Mouse (Mus musculus): ENCODE measurements around the gene Kansl1. TPM values are rescaled to one million over a fixed set of nuclear protein-coding genes. Genes with fewer than 3 reads are reported as not detected.
A peak's percentile ranks its signal among the peaks of the same experiment; 100 is the strongest.

Kansl1 gene
- total RNA-seq, 1 experiment from 2014 or later: 56.5 TPM

DNA sequence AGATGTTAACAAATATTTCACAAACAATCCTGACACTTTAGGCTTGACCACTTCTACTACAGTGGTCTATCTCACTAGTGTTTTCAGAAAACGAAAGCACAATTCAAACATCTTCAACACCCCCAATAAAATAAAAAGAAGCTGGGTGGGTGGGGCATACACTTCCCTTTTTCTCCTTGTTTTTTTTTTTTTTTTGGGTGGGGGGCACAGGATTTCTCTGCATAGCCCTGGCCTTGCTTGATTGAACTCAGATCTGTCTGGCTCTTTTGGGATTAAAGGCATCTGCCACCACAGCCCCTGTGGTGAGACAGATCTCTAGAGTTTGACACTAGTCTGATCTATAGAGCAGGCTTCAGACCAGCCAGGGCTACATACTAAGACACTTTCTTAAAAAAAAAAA, 106.0 kb downstream of the Kansl1 start:
- no peak for DNase-seq

DNA sequence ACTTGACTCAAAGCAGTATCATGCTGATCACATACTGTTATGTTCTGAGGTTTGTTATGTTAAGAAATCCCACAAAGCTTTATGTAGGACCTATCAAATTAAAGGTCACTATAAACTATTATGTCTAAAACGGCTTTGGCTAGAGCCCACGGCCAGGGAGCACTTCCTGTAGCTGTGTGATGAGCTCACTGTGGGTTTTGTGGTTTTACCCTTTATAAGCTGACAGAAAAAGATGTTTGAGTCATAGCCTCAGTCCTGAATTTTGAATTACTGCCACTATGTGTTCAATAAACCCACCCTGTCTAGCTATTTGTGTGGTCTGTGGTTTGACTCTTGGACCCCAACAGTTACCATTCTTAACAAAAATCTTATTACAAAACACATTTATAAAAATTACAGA, 106.9 kb downstream of the Kansl1 start:
- DNase-seq: no peak

DNA sequence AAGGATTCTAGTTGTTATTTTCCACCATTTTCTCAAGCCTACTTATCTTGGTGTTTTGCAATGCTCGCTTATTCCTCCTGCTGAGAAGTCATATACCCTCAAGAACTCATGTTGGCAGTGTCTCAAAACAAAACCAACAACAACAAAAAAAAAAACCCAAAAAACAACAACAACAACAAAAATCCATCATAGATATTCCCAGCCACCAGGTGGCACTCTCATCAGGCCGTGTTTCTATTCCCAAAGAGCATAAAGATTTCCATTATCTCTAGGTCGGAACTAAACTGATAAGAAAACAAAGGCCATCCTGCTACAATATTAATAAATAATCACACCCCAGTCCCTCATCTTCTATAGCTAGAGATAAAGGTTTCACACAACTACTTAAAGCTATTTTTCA, 121.7 kb downstream of the Kansl1 start:
- peak; percentile 20 for DNase-seq

- DNase-seq: no peak
Measured at GRCm38 (mm10) chr11:104334946-104335345, 133.7 kb downstream of the Kansl1 start.

GRCm38 (mm10) chr11:104334115-104334514, 134.5 kb downstream of the Kansl1 start:
- no peak for DNase-seq

DNA sequence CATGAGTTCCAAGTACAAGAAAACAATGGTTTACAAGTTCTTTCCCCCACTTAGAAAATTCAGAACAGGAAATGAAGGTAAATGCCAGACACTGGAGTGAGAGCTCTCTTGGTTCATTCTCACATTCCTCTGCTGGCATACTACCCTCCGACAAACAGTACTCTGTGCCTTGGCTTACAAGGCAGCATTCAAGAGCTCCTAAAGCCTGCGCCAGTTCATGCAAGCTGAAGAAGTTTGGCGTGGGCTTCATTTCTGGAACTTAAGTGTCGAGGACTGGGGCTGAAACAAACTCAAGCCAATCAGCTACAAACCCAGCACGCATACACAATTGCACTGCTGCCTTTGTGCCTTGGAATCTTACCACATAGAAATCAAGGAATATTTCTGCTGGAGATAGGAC, 136.6 kb downstream of the Kansl1 start:
- no peak for DNase-seq

- DNase-seq: no peak
Measured at GRCm38 (mm10) chr11:104331208-104331607, 137.5 kb downstream of the Kansl1 start.

- no peak for DNase-seq
Measured at GRCm38 (mm10) chr11:104330151-104330550, 138.5 kb downstream of the Kansl1 start.

DNA sequence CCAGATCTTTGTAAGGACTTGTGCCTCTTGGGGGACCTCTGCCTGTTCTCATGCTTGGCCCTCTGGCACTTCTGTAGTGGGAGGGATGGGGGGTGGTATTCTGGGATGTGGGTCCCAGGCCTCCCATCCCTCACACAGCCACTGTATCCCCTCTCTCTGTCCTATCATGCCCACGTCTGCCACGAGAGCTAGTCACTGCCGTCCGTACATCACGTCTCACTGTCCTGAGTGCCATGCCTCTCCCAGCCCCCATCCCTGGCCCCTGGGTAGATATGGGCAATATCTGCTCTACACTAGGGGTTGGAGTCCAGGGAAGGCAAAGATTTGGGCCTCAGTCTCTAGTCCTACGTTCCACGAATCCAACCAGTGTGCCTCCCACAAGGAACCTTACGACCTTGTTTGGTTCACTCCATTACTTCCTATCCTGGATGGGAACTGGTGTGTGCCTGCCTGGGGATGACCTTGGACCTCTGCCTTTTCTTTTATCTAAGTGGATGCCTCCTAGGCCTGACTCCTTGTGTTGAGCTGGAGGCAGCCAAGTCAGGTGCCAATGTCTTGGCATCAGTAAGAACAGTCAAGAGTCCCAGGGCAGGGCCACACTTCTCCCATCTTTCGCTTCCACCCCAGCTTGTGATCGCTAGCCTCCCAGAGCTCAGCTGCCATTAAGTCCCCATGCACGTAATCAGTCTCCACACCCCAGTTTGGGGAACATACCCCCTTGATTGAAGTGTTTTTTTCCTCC, 139.3 kb downstream of the Kansl1 start:
- DNase-seq: no peak

GRCm38 (mm10) chr11:104327946-104328345, 140.7 kb downstream of the Kansl1 start:
- DNase-seq: no peak

- no peak for DNase-seq
Measured at GRCm38 (mm10) chr11:104327462-104327861, 141.2 kb downstream of the Kansl1 start.

GRCm38 (mm10) chr11:104322142-104322541, 146.5 kb downstream of the Kansl1 start:
- DNase-seq: no peak

DNA sequence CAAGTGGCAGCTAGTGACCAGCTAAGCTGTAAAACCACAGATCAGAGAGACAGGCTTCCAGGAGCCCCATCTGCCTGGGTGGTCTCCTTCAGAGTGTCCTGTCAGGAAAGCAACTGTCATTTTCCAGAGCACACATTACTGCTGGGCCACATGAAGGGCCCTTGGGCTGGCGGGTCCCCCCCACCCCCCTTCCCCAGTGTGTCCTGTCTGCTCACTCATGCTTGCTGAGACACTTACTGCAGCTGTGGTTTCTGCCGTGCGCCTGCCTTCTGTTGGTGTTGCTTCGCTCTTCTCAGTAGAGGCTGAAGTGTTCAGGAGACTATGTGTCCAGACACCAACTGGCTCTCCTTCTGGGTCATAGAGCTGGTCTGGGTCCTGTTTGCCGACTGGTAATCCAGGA, 148.2 kb downstream of the Kansl1 start:
- DNase-seq: no peak

DNA sequence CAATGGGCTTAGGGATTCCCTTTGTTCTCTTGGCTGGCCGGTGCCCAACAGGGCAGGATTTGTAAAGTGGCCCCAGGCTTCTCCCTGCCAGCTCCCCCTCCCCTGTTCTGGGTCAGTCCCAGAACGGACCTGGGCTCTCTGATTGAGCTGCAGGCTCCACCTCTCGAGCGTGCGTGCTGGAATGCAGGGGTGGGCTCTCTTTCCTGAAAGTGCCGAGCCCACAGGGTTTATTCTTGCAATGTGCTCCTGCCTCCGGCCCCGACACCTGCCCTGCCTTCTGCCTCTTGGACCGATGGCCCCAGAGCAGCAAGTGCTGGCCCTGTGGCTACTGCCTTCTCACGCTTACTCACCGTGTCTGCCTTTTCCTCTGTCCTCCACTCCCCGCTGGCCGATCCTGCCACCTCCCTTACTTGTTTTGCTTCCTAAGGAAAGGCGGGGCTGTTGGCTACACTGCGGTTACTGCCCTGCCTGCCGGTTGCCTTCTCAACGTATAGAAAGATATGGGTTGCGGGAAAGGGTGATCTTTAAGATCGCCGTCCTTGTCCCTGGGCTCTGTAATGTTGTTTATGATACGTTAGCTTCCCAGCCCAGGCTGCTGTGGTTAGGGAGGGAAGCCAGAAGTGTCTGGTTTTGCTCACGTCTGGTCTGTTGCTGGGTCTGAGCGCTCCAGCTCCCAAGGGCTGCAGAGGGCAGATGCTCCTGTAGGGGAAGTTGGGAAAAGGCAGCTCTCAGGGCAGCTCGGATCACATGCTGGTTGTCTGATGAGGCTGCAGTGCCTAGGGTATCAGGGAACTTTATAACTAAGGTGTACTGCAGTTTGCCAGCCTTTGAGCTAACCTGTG, 149.5 kb downstream of the Kansl1 start:
- DNase-seq: peak; percentile 24

GRCm38 (mm10) chr11:104317631-104318030, 151.0 kb downstream of the Kansl1 start:
- no peak for DNase-seq

DNA sequence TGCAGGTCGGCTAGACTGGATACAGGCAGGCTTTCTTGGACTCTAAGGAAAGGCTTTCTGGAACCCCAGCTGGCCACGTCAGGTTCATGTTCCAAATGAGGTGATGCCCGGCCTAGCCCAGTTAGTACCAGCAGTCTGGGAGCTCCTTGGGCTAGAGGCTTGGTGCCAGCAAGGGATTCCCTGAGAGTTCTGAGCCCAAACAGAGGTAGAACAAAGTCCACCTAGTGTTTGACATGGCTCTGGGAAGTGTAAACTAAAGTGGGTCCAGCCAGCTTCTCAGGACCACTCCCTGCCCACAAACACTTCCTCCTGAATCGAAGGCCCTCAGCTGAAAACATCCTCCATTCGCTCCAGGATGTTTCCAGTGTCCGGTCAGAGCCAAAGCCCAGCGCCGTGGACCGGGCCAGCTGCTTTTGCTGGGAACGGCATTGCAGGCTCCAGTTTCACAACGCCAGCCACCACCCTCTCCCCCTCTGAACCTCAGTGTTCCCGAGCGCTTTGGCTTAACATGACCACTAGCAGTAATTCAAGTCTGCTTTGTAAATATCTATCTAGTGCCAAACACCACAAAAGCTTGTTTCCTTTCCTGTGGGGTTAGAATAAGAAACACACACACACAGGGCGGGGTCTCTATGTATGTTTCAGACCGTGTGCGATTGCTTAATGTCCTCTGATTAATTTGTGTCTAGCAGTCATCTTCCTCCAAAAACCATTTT, 151.8 kb downstream of the Kansl1 start:
- DNase-seq: no peak

GRCm38 (mm10) chr11:104315703-104316102, 153.0 kb downstream of the Kansl1 start:
- DNase-seq: peak; percentile 78

- DNase-seq: no peak
Measured at GRCm38 (mm10) chr11:104311643-104312042, 157.0 kb downstream of the Kansl1 start.

DNA sequence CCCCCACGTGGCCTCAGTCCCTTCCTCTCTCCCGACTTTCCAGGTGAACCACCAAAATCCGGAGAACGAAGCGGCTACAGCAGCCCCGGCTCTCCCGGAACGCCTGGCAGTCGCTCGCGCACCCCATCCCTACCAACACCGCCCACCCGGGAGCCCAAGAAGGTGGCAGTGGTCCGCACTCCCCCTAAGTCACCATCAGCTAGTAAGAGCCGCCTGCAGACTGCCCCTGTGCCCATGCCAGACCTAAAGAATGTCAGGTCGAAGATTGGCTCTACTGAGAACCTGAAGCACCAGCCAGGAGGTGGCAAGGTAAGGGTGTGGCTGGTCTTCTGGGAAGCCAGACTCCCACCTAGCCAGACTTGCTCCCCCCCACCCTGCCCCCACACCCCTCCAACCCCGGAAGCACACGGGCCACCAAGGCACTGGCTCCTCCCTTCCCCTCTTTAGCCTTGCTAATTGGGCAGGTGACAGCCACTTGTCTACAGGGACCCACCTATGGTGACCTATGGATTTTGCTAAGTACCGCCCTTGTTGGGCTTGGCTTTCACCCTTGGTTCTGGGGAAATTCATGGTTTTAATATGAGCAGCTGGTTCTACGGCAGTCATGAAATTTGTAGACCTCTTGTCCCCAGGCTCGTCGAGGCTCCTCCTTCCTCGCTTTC, 158.3 kb downstream of the Kansl1 start:
- no peak for DNase-seq

GRCm38 (mm10) chr11:104309377-104310225, 159.1 kb downstream of the Kansl1 start:
- DNase-seq: no peak

- peak; percentile 17 for DNase-seq
Measured at GRCm38 (mm10) chr11:104307136-104307535, 161.5 kb downstream of the Kansl1 start.

All from adrenal gland, postnatal 25 days (tissue).